Mouse (Mus musculus) heart, postnatal 0 days (tissue): ENCODE data around the gene Rnf187. TPM values are rescaled to one million over a fixed set of nuclear protein-coding genes. Genes with fewer than 3 reads are reported as not detected.
A peak's percentile ranks its signal among the peaks of the same experiment; 100 is the strongest.

Experiments
- ATAC-seq: fragments of 200-750 bp; cut with Nextera tagmentation; 2 replicates; pipeline ENCODE4 v1.8.0; 2017; ENCODE audit warnings: low read depth, moderate number of reproducible peaks, moderate library complexity; ENCODE audit not compliant: insufficient read depth
- DNase-seq: peaks from one replicate; pipeline ENCODE4 v3.0.0-alpha.2; 2016; ENCODE audit warnings: low spot score
- H3K27ac ChIP-seq: fragments of 300-500 bp; sonication (generic); 2 replicates; pipeline ENCODE4 v1.5.1; 2014; ENCODE audit warnings: low read depth, mild to moderate bottlenecking
- H3K27me3 ChIP-seq: fragments of 300-500 bp; sonication (generic); 2 replicates; pipeline ENCODE4 v1.6.1; 2014; ENCODE audit warnings: low read length, mixed read lengths; ENCODE audit not compliant: control insufficient read depth, insufficient read depth
- H3K36me3 ChIP-seq: fragments of 300-500 bp; sonication (generic); replicated peaks from 2 replicates; pipeline ENCODE4 v1.6.1; 2014; ENCODE audit warnings: low read length, mixed read lengths; ENCODE audit not compliant: control insufficient read depth, insufficient read depth
- H3K4me1 ChIP-seq: fragments of 300-500 bp; sonication (generic); 2 replicates; pipeline ENCODE4 v1.6.1; 2014; ENCODE audit warnings: antibody characterized with exemption; ENCODE audit not compliant: control insufficient read depth, insufficient read depth
- H3K4me2 ChIP-seq: fragments of 300-500 bp; sonication (generic); 2 replicates; pipeline ENCODE4 v1.6.1; 2014; ENCODE audit warnings: low read depth, mild to moderate bottlenecking, low read length, moderate library complexity
- H3K4me3 ChIP-seq: fragments of 300-500 bp; sonication (generic); 2 replicates; pipeline ENCODE4 v1.5.1; 2014; ENCODE audit warnings: low read depth, low read length
- H3K9ac ChIP-seq: fragments of 300-500 bp; sonication (generic); replicated peaks from 2 replicates; pipeline ENCODE4 v1.6.1; 2014; ENCODE audit warnings: low read depth, low read length, mixed read lengths
- H3K9me3 ChIP-seq: fragments of 300-500 bp; sonication (generic); replicated peaks from 2 replicates; pipeline ENCODE4 v1.6.1; 2016; ENCODE audit warnings: low read length; ENCODE audit not compliant: control insufficient read depth
- CTCF ChIP-seq: IDR thresholded peaks from 2 replicates; pipeline ENCODE4 v1.5.1; 2016; ENCODE audit warnings: antibody characterized with exemption, control low read depth, low read depth
- EP300 ChIP-seq: IDR thresholded peaks from 2 replicates; pipeline ENCODE4 v1.6.1; 2016; ENCODE audit warnings: antibody characterized with exemption, low read depth
- WGBS: fragments of 180-500 bp; shearing (Covaris S2); extraction: QIAGEN DNeasy Blood & Tissue Kit; methylation state at CpG from one replicate; pipeline ENCODE4 v1.1.7; 2014; 5-methylcytosine and 5-hydroxymethylcytosine counted together
- polyA plus RNA-seq: library from polyadenylated mRNA; unstranded; fragments of >200 nt; fragmentation: Nextera tagmentation; extraction: Ambion mirVana; gene quantifications from 2 replicates; pipeline ENCODE4 v1.2.1, GENCODE M21; 2015
- total RNA-seq: library from RNA; depleted of rRNA; stranded (reverse); fragments of >200 nt; gene quantifications from 2 replicates; pipeline ENCODE4 v1.2.3, GENCODE M21; 2014; ENCODE audit warnings: low replicate concordance

Gene Rnf187
- total and polyA plus RNA-seq, 2 experiments from 2014 or later, result 147 to 362 TPM

GRCm38 (mm10) chr11:58917745-58918366 is 20.9 kb downstream of the Rnf187 start, which contains the start of gene Btnl10:
Gene Btnl10, plus strand, starts transcription at chr11:58917908.
- Histone ChIP-seq H3K36me3 (no peaks in the 10 kb centered on the region), H3K4me2 (no peak within 1 kb of the TSS), H3K27ac (no peak within 1 kb of the TSS), H3K4me3 (no peak within 1 kb of the TSS), H3K9me3 (no peaks in the 10 kb centered on the region), H3K27me3 (no peaks in the 10 kb centered on the region), H3K9ac (no peak within 1 kb of the TSS), H3K4me1 (no peaks in the 10 kb centered on the region)
- TF ChIP-seq CTCF (no peak), EP300 (no peak)
- ATAC-seq (no peak), DNase-seq (no peak)
- 82% methylated on average over 12 of the region's 12 CpGs for WGBS

DNA sequence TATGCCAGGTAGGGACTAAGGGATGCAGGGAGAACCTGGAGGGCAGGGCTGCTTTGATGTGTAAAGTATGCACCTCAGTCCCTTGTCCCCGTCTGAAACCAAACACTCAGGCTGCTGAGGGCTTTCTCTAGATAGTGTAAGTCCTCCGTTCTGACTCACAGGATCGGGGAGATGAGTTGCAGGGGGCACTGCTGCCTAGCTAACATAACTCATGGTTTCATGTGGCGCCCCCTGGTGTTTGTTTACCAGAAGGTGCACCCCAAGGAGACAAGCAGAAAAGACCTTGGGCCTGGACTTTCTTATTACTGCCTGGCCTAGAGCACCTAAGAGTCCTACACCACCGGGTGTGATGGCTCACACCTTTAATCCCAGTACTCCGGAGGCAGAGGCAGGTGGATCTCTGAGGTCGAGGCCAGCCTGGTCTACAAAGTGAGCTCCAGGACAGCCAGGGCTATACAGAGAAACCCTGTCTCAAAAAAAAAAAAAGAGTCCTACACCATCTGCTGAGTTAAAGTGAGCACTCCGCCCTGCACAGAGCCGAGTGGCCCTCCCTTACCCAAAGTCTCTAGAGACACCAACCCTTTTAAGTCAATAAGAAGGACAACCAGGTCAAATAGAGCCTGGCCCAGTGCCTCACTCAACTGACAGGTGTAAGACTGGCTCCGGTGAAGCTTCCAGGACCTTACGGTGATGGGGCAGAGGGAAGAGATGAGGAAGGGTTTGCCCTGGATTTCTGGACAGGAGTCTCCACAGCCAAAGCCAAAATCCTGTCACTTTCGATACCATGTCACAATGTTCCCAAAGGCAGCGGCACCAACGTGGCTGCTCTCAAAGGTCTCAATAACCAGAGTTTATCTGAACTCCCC is 21.6 kb downstream of the Rnf187 start:
- WGBS, result 49% methylated on average over 14 of the region's 14 CpGs

DNA sequence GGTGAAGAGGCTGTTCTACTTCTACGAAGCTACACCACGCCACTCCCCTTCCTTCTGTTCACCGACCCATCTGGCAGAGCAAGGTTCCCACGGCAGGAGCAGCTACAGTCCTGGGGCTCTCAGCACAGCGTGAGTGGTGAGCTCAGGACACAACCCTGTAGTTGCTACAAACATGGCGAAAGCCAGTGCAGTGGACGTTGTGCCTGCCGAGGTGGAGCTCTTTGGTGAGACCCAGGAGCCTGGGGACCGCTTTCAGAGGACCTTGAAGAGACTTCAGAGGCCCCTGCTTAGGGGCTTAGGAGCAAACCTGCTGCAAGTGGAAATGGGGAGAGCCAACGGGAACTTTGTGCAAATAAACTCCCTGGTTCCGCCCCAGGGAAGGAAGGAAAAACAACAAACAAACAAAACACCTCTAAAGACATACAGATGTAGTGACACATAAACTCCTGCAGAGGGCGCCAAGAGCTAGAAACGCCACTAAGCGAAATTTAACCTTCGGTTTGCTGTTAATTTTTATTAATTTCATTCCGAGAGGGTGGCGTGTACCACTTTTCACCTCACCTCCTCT is 24.2 kb downstream of the Rnf187 start:
- Histone ChIP-seq H3K4me3 (peak overlapping the region; percentile 46), H3K9ac (peak overlapping the region; percentile 68), H3K4me1 (no peaks in the 10 kb centered on the region), H3K4me2 (peak overlapping the region; percentile 90), H3K9me3 (no peaks in the 10 kb centered on the region), H3K27ac (peak overlapping the region; percentile 57), H3K36me3 (no peaks in the 10 kb centered on the region), H3K27me3 (no peaks in the 10 kb centered on the region)
- 7% methylated on average over 17 of the region's 17 CpGs for WGBS
- DNase-seq (peak; percentile 67), ATAC-seq (peak; percentile 47; the same call in 1 of the 2 replicates)
- TF ChIP-seq CTCF, result peak; percentile 69
- TF ChIP-seq EP300, result no peak

More for the DNA sequence above, 21.6 kb downstream of the Rnf187 start:
- no peaks in the 10 kb centered on the region for H3K4me1 ChIP-seq
- peak; percentile 44 for TF ChIP-seq CTCF
- TF ChIP-seq EP300, result no peak
- H3K4me3 ChIP-seq, result no peak overlapping the region
- H3K9ac ChIP-seq, result no peak overlapping the region
- H3K27ac ChIP-seq, result no peak overlapping the region
- H3K27me3 ChIP-seq, result no peaks in the 10 kb centered on the region
- no peak for ATAC-seq
- DNase-seq, result no peak
- no peaks in the 10 kb centered on the region for H3K9me3 ChIP-seq
- H3K36me3 ChIP-seq, result no peaks in the 10 kb centered on the region
- H3K4me2 ChIP-seq, result no peak overlapping the region

DNA sequence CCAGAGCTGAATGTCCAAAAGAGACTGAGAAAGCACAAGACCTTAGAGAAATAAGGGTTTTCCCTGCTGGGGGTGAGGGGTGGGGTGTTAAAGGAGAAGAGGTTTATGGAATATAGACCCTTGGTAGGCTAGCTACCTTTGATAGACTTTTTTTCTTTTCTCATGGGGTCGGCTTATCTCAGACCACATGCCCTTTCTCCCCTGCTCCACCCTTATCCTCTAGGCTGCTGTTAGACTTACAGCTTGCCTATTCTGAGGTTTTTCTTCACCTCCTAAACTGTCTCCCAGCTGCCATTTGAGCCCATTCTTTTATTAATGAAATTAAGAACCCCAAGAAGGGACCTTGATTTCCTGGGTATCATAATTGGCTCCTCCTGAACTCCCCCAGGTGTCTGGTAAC is 24.9 kb downstream of the Rnf187 start:
- peak overlapping the region; percentile 90; the same call in 1 of the 2 replicates for H3K4me2 ChIP-seq
- H3K4me1 ChIP-seq, result no peaks in the 10 kb centered on the region
- H3K36me3 ChIP-seq, result no peaks in the 10 kb centered on the region
- ATAC-seq (no peak), DNase-seq (no peak)
- TF ChIP-seq EP300 (no peak), CTCF (no peak)
- H3K27ac ChIP-seq, result no peak overlapping the region
- 0 out of 2 replicates have a peak overlapping the region, but pooled peaks have one; percentile 68 for H3K9ac ChIP-seq
- no peak overlapping the region for H3K4me3 ChIP-seq
- H3K9me3 ChIP-seq, result no peaks in the 10 kb centered on the region
- 67% methylated on average over 1 of the region's 1 CpGs for WGBS
- H3K27me3 ChIP-seq, result no peaks in the 10 kb centered on the region

DNA sequence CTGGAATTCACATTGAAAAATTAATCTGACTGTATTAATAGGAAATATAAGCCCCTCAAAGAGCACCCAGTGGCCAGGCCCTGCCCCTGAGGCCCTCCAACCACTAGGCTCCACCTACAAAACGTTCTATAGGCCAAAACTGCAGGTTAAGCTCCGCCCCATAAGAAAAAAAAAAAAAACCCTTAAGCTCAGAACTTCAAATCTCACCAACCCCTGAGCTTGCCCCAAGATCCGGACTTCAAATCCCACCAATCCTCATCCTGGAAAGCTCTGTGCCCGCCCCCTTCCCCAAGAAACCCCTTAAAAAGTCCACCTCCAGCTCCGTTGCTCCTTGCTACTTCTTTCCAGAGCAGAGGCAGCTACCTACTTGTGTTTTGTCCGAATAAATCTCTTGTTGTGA is 33.9 kb downstream of the Rnf187 start:
- Histone ChIP-seq H3K4me1 (peaks cover 5% of the 10 kb centered on the region; the same call in 1 of the 2 replicates), H3K36me3 (peaks cover 21% of the 10 kb centered on the region), H3K27ac (no peak overlapping the region), H3K9ac (no peak overlapping the region), H3K9me3 (no peaks in the 10 kb centered on the region), H3K4me3 (no peak overlapping the region), H3K4me2 (peak overlapping the region; percentile 81; the same call in 1 of the 2 replicates), H3K27me3 (no peaks in the 10 kb centered on the region)
- ATAC-seq, result no peak
- no peak for TF ChIP-seq CTCF
- TF ChIP-seq EP300, result no peak
- WGBS, result 50% methylated on average over 6 of the region's 6 CpGs
- DNase-seq, result no peak
